Mouse (Mus musculus) heart, embryonic 12.5 days (tissue): ENCODE data around the gene Efhd1. TPM values are rescaled to one million over a fixed set of nuclear protein-coding genes. Genes with fewer than 3 reads are reported as not detected.

Experiments
- ATAC-seq: fragments of 200-750 bp; cut with Nextera tagmentation; 2 replicates; pipeline ENCODE4 v1.8.0; 2017; ENCODE audit warnings: moderate TSS enrichment, moderate library complexity; ENCODE audit not compliant: insufficient number of reproducible peaks, low FRiP score
- H3K27ac ChIP-seq: fragments of 300-500 bp; sonication (generic); 2 replicates; pipeline ENCODE4 v1.5.1; 2016; ENCODE audit warnings: mild to moderate bottlenecking, moderate library complexity; ENCODE audit not compliant: poor library complexity, severe bottlenecking
- H3K27me3 ChIP-seq: fragments of 300-500 bp; sonication (generic); replicated peaks from 2 replicates; pipeline ENCODE4 v1.6.1; 2016; ENCODE audit warnings: mild to moderate bottlenecking, moderate library complexity
- H3K36me3 ChIP-seq: fragments of 300-500 bp; sonication (generic); 2 replicates; pipeline ENCODE4 v1.6.1; 2016; ENCODE audit warnings: mild to moderate bottlenecking, moderate library complexity
- H3K4me1 ChIP-seq: fragments of 300-500 bp; sonication (generic); replicated peaks from 2 replicates; pipeline ENCODE4 v1.6.1; 2016; ENCODE audit warnings: mild to moderate bottlenecking
- H3K4me2 ChIP-seq: fragments of 300-500 bp; sonication (generic); 2 replicates; pipeline ENCODE4 v1.6.1; 2016; ENCODE audit warnings: mild to moderate bottlenecking, moderate library complexity
- H3K4me3 ChIP-seq: fragments of 300-500 bp; sonication (generic); 2 replicates; pipeline ENCODE4 v1.5.1; 2016; ENCODE audit warnings: mild to moderate bottlenecking
- H3K9ac ChIP-seq: fragments of 300-500 bp; sonication (generic); 2 replicates; pipeline ENCODE4 v1.6.1; 2016; ENCODE audit warnings: mild to moderate bottlenecking, moderate library complexity
- H3K9me3 ChIP-seq: fragments of 300-500 bp; sonication (generic); replicated peaks from 2 replicates; pipeline ENCODE4 v1.6.1; 2016; ENCODE audit warnings: mild to moderate bottlenecking, moderate library complexity
- WGBS: fragments of 180-500 bp; shearing (Covaris S2); methylation state at CpG from one replicate; pipeline ENCODE4 v1.1.7; 2016; 5-methylcytosine and 5-hydroxymethylcytosine counted together
- polyA plus RNA-seq: library from polyadenylated mRNA; unstranded; fragments of >200 nt; fragmentation: Nextera tagmentation; extraction: Ambion mirVana; gene quantifications from 2 replicates; pipeline ENCODE4 v1.2.1, GENCODE M21; 2016

Gene Efhd1
- polyA plus RNA-seq, 1 experiment from 2014 or later = 0.47 TPM

DNA sequence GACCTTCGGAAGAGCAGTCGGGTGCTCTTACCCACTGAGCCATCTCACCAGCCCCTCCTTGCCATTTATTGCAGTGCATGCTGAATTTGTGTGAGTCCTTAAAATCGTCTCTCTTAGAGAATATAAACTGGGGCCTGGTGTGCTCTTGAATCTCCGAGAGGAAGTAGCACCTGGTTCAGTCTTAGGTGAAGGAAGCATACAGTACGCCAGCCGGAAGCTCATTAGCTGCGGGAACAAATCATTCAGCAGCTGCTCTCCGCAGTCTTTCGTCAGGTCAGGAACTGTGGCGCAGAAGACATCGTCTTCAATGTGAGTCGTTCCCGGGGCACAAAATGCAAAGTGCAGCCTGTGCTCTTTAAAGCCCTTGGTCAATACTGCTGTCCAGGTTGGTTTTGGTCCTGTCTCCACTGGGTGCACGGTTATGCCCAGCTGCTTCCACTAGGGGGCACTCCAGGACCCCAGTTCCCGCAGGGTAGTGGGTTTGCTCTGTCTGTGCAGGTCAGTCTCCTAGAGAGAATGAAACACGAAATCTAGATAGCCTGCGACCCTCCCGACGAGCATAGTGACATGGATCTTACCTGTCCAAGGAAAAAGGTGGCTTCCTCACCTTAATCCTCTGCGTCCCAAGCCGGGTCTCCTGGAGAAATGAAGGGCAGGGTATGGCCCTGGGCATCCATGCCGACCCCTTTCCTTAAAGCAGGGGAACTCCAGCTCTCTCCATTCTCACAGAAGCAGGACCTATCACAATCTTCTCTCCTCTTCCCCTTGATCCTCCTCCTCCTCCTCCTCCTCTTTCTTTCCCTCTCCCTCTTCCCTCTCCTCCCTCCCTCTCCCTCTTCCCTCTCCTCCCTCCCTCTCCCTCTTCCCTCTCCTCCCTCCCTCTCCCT is 18.0 kb upstream of the Efhd1 start:
- no peak overlapping the region for H3K4me3 ChIP-seq
- H3K9ac ChIP-seq = no peak overlapping the region
- no peaks in the 10 kb centered on the region for H3K27me3 ChIP-seq
- peaks cover 7% of the 10 kb centered on the region; the same call in 1 of the 2 replicates for H3K4me1 ChIP-seq
- ATAC-seq = peak; percentile 67; the same call in 1 of the 2 replicates
- 24% methylated on average over 22 of the region's 22 CpGs for WGBS
- H3K27ac ChIP-seq = no peak overlapping the region
- H3K36me3 ChIP-seq = no peaks in the 10 kb centered on the region
- peak overlapping the region; percentile 41 for H3K4me2 ChIP-seq
- H3K9me3 ChIP-seq = no peaks in the 10 kb centered on the region

DNA sequence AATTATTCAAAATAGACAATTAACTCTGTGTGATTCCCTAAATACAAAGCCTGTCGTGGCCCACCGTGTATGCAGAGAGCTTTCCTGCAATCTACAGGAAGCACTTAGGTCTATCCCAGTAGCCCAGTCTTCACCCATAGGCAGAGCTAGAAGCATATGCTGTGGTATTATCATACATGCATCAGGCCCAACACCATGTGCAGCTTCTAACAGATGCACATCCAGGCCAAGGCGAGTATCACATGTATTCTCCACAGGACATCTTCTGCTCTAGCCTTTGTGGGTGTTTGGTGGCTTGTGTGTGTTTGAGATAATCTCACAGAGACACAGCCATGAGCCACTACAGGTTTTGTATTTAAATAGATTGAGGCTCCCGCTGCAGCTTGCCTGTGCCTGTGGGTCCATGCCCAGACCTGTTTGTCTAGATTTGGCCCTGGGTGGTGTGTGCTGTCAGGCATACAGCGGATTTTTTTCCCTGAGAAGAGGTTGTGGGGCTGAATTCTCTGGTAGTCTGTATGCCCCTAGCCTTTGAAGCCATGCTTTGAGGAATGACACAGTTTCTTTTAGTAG is 12.0 kb upstream of the Efhd1 start:
- Histone ChIP-seq H3K27me3 (peaks cover 20% of the 10 kb centered on the region; the same call in 1 of the 2 replicates), H3K36me3 (no peaks in the 10 kb centered on the region), H3K9me3 (no peaks in the 10 kb centered on the region), H3K4me1 (no peaks in the 10 kb centered on the region), H3K4me3 (no peak overlapping the region), H3K9ac (no peak overlapping the region), H3K4me2 (no peak overlapping the region), H3K27ac (no peak overlapping the region)
- no peak for ATAC-seq
- 59% methylated on average over 5 of the region's 5 CpGs for WGBS

DNA sequence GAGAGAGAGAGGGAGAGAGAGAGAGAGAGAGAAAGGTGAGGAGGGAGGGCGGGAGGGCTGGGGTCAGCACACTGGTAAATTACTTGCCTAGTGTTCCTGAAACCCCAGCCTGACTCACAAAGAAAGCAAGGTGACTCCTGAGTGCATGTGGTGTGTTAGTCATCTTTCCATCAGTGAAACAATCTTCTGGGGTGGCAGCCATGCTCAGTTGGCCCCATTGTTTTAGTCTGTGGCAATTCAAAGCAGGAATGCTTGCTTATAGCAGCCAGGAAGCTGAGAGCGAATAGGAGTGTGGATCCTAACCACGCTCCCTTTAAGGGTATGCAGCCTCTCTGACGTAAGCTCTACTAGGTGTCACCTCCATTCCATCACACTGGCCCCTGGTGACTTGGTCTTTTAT is 9.0 kb upstream of the Efhd1 start:
- Histone ChIP-seq H3K9ac (no peak overlapping the region), H3K4me2 (no peak overlapping the region), H3K4me3 (no peak overlapping the region), H3K27ac (no peak overlapping the region), H3K36me3 (no peaks in the 10 kb centered on the region), H3K4me1 (no peaks in the 10 kb centered on the region), H3K9me3 (no peaks in the 10 kb centered on the region), H3K27me3 (peaks cover 45% of the 10 kb centered on the region)
- 46% methylated on average over 4 of the region's 4 CpGs for WGBS
- ATAC-seq = no peak

DNA sequence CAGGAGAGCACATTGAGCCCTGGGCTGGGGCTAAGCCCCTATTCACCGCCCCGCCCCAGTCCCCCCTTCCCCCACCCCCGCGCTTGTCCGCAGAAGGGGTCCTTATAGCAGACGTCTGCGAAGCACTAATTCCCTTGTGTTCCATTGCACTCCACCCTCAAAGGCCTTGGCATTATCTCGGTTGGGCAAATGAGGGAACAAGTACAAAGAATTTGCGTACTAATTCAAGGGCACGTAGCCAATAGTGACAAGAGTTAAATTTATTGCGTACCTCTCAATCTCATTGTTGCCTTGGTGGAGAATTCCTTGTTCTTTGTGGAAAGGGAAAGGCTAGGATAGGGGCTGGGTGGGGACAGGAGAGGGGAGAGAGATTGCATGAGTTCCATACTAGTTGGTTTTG is 6.5 kb upstream of the Efhd1 start:
- Histone ChIP-seq H3K4me3 (no peak overlapping the region), H3K9me3 (0 out of 2 replicates have a peak, but pooled peaks cover 3% of the 10 kb centered on the region), H3K9ac (no peak overlapping the region), H3K36me3 (no peaks in the 10 kb centered on the region), H3K27ac (no peak overlapping the region), H3K4me2 (no peak overlapping the region), H3K27me3 (peaks cover 64% of the 10 kb centered on the region), H3K4me1 (no peaks in the 10 kb centered on the region)
- ATAC-seq = no peak
- WGBS = 20% methylated on average over 11 of the region's 11 CpGs

DNA sequence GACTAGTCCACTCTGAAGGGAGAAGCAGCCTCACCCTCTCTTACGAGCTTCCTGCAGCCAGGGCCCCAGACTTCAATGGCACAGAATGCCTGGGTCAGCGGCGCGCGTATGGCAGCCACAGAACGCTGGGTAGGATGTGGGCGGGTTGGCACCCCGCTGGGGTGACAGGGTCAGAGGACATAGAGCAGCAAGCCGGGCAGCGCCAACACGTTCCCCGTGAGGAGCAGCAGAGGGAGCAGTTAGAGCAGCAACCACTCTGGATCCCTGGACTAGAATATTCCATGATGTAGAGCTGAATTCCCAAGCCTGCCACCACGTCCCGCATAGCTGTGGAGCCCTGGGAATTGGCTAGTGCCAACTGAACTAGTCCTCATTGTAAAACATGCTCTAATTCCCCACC is 5.7 kb upstream of the Efhd1 start:
- H3K9me3 ChIP-seq = 0 out of 2 replicates have a peak, but pooled peaks cover 3% of the 10 kb centered on the region
- no peak overlapping the region for H3K27ac ChIP-seq
- no peaks in the 10 kb centered on the region for H3K36me3 ChIP-seq
- H3K4me3 ChIP-seq = no peak overlapping the region
- ATAC-seq = no peak
- 10% methylated on average over 14 of the region's 14 CpGs for WGBS
- H3K4me1 ChIP-seq = no peaks in the 10 kb centered on the region
- peaks cover 67% of the 10 kb centered on the region for H3K27me3 ChIP-seq
- H3K9ac ChIP-seq = peak overlapping the region; percentile 38; the same call in 1 of the 2 replicates
- peak overlapping the region; percentile 36; the same call in 1 of the 2 replicates for H3K4me2 ChIP-seq

DNA sequence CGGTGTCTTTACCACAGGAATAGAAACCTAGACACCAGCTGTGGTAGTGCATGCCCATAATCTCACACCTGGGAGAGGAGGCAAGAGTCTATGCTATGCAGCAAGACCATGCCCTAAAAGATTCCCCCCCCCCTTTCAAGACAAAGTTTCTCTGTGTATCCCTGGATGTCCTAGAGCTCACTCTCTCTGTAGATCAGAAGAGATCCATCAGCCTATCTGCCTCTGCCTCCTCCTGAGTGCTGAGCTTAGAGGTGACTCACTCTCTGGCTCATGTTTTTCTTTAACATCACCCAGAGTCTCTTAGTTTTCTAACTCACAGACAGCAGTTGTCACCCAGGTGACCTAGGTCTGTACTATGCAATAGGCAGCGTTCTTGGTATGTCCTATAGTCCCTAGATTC is 4.8 kb upstream of the Efhd1 start:
- H3K9ac ChIP-seq = no peak overlapping the region
- H3K4me2 ChIP-seq = no peak overlapping the region
- 58% methylated on average over 2 of the region's 2 CpGs for WGBS
- 0 out of 2 replicates have a peak, but pooled peaks cover 3% of the 10 kb centered on the region for H3K9me3 ChIP-seq
- ATAC-seq = no peak
- peaks cover 4% of the 10 kb centered on the region for H3K4me1 ChIP-seq
- no peaks in the 10 kb centered on the region for H3K36me3 ChIP-seq
- H3K4me3 ChIP-seq = no peak overlapping the region
- H3K27ac ChIP-seq = no peak overlapping the region
- peaks cover 66% of the 10 kb centered on the region for H3K27me3 ChIP-seq

DNA sequence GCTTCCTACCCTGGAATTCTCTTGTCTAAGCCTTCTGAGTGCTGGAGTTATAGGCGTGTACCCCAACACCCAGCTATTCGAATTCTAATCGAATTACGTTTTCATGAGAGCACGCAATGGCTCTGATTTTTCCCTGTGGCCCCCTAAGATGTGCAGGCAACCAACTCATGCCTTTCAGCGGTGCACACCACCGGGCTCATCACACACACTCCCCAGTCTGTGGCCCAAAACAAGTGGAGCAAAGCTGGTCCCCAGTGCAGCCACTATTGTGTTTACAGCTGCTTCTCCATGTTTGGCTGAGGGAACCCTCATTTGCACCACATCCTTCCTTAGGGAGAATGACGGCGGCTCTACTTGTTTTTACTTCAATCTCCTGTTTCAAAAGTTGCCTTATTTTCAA is 906 bp upstream of the Efhd1 start:
- Histone ChIP-seq H3K4me2 (no peak overlapping the region), H3K36me3 (no peaks in the 10 kb centered on the region), H3K4me3 (no peak overlapping the region), H3K9ac (no peak overlapping the region), H3K27me3 (peaks cover 88% of the 10 kb centered on the region), H3K9me3 (0 out of 2 replicates have a peak, but pooled peaks cover 3% of the 10 kb centered on the region), H3K4me1 (peaks cover 20% of the 10 kb centered on the region), H3K27ac (no peak overlapping the region)
- WGBS = 5% methylated on average over 9 of the region's 9 CpGs
- no peak for ATAC-seq

DNA sequence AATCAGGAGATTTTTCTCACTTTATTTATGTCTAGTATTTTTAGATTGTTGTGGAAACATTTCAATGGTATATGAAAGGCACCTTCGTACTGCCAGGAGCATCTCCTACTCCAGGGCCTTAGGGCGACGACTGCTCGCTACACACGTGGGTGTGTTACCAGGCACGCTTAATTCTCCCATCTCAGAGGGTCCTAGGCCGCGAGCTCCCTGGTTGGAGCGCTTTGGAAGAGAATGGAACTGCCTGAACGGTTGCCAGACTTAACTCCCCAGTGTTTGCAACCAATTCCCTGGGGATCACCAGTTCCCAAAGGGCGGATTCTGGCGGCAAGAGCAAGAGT is 398 bp upstream of the Efhd1 start:
- WGBS = 3% methylated on average over 12 of the region's 12 CpGs
- H3K27ac ChIP-seq = no peak overlapping the region
- H3K36me3 ChIP-seq = no peaks in the 10 kb centered on the region
- peaks cover 88% of the 10 kb centered on the region for H3K27me3 ChIP-seq
- peaks cover 20% of the 10 kb centered on the region for H3K4me1 ChIP-seq
- H3K9ac ChIP-seq = 0 out of 2 replicates have a peak overlapping the region, but pooled peaks have one; percentile 26
- peak overlapping the region; percentile 87 for H3K4me2 ChIP-seq
- H3K9me3 ChIP-seq = 0 out of 2 replicates have a peak, but pooled peaks cover 3% of the 10 kb centered on the region
- ATAC-seq = no peak
- H3K4me3 ChIP-seq = peak overlapping the region; percentile 49

DNA sequence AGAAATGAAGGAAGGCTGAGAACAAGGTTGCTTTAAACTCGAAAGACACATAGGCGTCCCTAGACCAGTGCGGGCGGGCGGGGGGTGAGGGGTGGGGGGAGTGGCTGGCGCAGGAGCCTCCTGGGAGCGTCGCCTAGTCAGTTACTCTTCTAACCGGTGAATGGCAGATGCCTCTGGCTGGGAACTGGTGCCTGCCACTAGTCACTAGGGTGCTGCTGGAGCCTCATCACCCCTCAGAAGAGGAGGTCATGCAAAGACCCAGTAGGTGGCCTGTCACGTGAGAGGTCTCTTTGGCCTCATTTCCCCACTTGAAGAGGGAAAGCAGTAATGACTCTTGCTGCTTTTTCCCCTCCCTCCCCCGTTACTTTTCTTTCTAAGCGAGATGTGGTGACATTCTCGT is 1.0 kb downstream of the Efhd1 start:
- 0% methylated on average over 13 of the region's 13 CpGs for WGBS
- Histone ChIP-seq H3K9me3 (0 out of 2 replicates have a peak, but pooled peaks cover 3% of the 10 kb centered on the region), H3K27me3 (peaks cover 85% of the 10 kb centered on the region), H3K9ac (no peak overlapping the region), H3K4me2 (peak overlapping the region; percentile 87), H3K27ac (no peak overlapping the region), H3K36me3 (no peaks in the 10 kb centered on the region), H3K4me1 (peaks cover 22% of the 10 kb centered on the region), H3K4me3 (peak overlapping the region; percentile 49)
- ATAC-seq = no peak

DNA sequence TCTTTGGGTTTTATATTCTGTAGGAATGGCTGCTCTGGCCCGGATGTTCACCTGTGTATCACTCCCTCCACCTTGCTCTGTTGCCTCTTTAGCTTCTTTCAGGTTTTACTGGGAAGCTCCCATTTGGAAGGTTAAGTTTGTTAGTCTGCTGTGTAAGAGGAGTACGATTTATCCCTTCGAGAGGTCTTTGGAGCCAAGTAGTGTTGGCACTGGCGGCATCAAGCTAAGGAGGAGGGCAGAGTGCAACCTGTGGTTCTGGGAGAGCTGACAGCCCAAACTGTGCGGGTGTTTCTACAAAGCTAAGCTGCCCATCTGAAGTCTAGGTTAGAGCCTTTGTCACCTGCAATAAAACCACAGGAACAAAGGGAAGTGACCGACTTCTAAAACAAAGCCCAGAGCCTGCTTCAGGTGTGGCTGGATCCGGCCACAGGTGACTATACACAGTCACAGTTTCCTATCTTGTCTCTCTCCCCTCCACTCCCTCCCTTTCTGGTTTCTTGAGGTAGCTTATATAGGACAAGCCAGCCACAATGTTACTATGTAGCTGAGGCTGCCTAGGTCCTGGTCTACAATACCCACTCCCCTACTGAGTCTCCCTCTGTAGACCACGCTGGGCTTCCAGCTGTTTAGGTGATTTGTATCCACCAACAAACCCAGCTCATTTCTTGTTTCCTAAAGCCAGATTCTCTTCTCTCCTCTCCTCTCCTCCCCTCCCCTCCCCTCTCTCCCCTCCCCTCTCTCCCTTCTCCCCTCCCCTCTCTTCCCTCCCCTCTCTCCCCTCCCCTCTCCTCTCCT is 2.3 kb downstream of the Efhd1 start:
- H3K27ac ChIP-seq = no peak overlapping the region
- H3K9ac ChIP-seq = no peak overlapping the region
- H3K27me3 ChIP-seq = peaks cover 78% of the 10 kb centered on the region
- no peak for ATAC-seq
- H3K4me1 ChIP-seq = peaks cover 35% of the 10 kb centered on the region
- 0 out of 2 replicates have a peak, but pooled peaks cover 3% of the 10 kb centered on the region for H3K9me3 ChIP-seq
- H3K36me3 ChIP-seq = no peaks in the 10 kb centered on the region
- no peak overlapping the region for H3K4me2 ChIP-seq
- WGBS = 35% methylated on average over 8 of the region's 8 CpGs
- H3K4me3 ChIP-seq = no peak overlapping the region

DNA sequence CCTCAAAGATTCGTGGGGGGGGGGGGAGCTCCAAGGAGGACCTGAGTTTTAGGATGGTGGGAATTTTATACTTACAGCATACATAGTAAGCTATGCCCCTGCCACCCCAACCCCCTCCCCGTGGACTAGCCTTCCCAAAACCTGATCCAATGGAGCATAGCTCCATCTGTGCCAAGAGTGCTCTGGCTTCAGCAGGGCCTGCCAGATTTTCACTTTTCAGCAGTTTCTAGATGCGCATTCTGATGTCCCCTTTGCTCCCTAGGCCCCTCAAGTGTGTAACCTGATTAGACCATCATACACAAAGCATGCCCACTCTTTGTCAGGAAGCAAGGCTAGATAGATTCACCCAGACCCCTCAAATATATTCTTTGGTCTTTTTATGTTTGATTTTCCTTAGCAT is 6.0 kb downstream of the Efhd1 start:
- H3K4me1 ChIP-seq = peaks cover 36% of the 10 kb centered on the region
- no peaks in the 10 kb centered on the region for H3K36me3 ChIP-seq
- no peaks in the 10 kb centered on the region for H3K9me3 ChIP-seq
- WGBS = 52% methylated on average over 3 of the region's 3 CpGs
- peaks cover 43% of the 10 kb centered on the region for H3K27me3 ChIP-seq
- H3K9ac ChIP-seq = no peak overlapping the region
- no peak overlapping the region for H3K4me3 ChIP-seq
- no peak overlapping the region for H3K27ac ChIP-seq
- no peak for ATAC-seq
- no peak overlapping the region for H3K4me2 ChIP-seq
